Mouse (Mus musculus) liver, embryonic 14.5 days (tissue): Measurements from ENCODE around the gene Vps13d.

ENCODE experiments used
- CTCF ChIP-seq: IDR thresholded peaks from 2 replicates; pipeline ENCODE4 v1.5.1; 2016; ENCODE audit warnings: antibody characterized with exemption, low read depth, control low read depth
- EP300 ChIP-seq: IDR thresholded peaks from 2 replicates; pipeline ENCODE4 v1.6.1; 2016; ENCODE audit warnings: antibody characterized with exemption, low read depth

DNA sequence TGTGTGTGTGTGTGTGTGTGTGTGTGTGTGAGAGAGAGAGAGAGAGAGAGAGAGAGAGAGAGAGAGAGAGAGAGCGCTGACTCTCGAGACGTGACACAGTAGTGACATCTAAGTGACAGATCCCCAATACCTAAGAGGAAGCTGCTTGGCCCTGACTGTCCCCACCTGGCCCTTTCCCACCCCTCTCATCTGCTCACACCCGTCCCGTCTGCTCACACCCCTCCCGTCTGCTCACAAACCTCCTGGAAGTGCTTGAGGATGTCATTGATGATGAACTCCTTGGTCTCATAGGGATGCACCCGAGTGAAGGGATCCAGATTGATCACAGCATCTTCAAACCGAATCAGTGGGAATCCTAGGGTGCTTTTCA, 148.8 kb downstream of the Vps13d start:
- TF ChIP-seq CTCF (no peak), EP300 (no peak)
